Mouse (Mus musculus) splenic B cell, adult 2 months (primary cell): ENCODE results near the gene Miox.
A peak's percentile ranks its signal among the peaks of the same experiment; 100 is the strongest.

Source experiments
- DNase-seq: peaks from one replicate; pipeline ENCODE4 v3.0.0-alpha.2; 2011; ENCODE audit warnings: low read depth, low spot score
- H3K27me3 ChIP-seq: 2 replicates; pipeline ENCODE4 v1.6.1; 2012; ENCODE audit warnings: mild to moderate bottlenecking, low read length, moderate library complexity, mixed read lengths; ENCODE audit not compliant: control insufficient read depth, poor library complexity, insufficient read depth, severe bottlenecking
- H3K36me3 ChIP-seq: 2 replicates; pipeline ENCODE4 v1.6.1; 2012; ENCODE audit warnings: mild to moderate bottlenecking, low read length, moderate library complexity, mixed read lengths; ENCODE audit not compliant: control insufficient read depth, poor library complexity, insufficient read depth, severe bottlenecking

Gene Miox

DNA sequence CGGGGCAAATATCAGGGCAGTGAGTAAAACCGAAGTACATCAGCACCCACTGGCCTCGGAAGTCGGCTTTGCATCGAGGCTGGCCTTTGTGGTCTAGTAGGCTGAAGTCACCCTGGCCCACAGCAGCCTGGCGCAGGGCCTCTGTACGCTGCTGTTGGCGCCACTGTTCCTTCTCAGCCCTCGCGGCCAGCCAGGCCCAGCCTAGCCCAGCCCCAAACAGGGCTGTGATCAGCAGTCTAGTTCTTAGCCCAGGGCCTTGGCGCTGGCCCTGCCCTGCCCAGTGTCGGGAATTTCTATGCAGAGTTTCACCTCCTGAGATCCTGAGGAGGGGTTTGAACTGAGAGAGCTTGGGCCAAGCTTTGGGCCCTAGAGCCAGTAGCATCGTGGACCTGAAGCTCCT is 37.9 kb downstream of the Miox start:
- H3K36me3 ChIP-seq, result peaks cover 8% of the 10 kb centered on the region
- DNase-seq, result no peak
- H3K27me3 ChIP-seq, result no peaks in the 10 kb centered on the region

DNA sequence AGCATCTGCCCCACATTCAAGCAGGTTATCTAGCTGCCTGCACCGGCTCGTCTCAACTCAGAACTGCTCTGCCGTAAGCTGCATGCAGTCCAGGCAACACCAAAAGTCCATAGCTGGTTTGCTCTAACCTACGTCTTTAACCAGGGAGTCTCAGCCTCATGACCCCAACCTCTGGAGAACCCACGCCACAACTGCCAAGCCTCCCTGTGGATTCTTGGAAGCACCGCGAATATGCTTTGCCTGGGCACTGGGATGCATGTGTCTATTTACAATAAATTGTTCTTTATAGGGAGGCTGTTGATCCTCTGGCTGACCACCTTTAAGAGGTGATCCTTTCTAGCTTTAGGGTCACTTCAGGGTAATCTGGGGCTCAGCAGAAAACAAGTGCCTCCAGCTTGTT is 38.3 kb downstream of the Miox start:
- H3K36me3 ChIP-seq, result peaks cover 8% of the 10 kb centered on the region
- no peaks in the 10 kb centered on the region for H3K27me3 ChIP-seq
- DNase-seq, result no peak

DNA sequence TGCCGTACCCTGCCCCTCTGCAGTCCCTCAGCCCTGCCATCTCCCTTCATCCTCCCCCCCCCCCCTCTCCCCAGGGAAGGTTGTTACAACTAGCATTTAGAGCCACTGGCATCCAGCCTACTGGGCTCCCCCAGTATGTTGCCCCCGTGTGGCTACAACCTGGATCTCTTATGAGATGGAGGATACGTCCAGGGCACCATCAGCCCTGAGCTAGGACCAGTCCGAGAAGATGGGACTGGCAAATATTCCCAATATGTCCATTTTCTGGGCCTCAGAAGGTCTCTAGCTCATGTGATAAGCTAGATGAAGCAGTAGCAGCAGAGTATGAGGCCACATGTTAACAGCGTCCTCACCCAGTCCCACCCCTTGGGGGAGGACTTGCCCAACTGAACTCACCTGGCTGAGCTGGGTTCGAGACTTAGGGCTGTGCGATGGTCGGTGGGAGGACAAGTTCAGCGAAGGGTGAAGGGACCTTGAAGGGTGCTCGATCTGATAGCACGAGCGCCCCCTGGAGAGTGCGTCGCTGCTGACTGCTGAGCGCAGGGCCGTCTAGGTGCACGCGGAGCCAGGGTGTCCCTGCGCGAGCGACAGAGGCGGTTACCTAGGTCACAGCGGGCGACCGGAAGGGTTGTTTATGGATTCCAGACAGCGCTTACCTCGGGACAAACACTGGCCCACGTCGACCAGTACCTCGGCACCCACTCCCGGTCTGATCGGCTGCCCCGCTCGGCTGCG is 39.0 kb downstream of the Miox start:
- H3K36me3 ChIP-seq, result peaks cover 8% of the 10 kb centered on the region

DNA sequence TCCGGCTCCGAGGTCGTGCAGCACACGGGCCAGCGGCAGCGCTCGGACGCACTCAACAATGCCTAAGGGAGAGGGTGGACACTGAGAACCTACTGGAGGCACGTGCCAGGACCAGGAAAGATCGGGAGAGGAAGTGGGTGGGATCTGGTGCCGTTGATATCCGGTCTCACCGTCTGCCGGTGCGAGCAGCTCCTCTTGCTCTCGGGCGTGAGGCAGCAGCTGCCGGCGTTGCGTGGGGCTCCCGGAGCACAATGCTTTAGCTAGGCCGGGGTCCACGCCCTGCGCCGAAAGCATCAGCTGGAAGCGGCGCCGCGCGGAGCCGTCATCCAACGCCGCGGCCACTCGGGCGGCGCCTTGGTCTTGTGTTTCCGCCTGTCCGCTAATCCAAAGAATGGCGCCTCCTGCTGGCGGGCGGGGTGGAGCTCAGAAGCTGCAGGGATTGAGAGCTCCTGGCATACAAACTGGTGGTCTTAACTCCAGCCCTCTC is 39.6 kb downstream of the Miox start, which contains the start of gene Sco2:
Gene Sco2, minus strand, starts transcription at position 85 of the 487 bp plus-strand sequence.
- no peaks in the 10 kb centered on the region for H3K27me3 ChIP-seq
- H3K36me3 ChIP-seq, result peaks cover 8% of the 10 kb centered on the region
- peak; percentile 92 for DNase-seq

More for the DNA sequence above, 39.0 kb downstream of the Miox start:
- DNase-seq, result peak; percentile 94
- no peaks in the 10 kb centered on the region for H3K27me3 ChIP-seq

DNA sequence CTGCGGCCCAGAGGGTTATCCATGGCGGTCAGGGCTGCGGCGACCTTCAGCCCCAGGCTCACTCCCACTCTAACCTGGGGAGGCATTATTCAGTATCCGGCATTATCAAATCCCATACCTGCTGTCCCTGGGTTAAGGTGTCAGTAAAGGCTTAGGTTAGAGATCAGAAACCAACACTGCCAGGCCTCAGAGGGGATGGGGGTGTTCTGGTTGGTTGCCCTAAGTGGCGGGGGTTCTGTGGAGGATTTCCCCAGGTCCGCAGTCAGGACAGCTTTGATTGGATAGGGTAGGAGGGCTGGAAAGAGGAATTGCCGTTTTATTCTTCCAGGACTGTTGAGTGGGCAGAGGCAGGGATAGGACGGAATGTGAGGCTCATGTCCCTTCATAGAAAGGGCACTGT is 40.1 kb downstream of the Miox start:
- Histone ChIP-seq H3K36me3 (peaks cover 5% of the 10 kb centered on the region), H3K27me3 (no peaks in the 10 kb centered on the region)
- no peak for DNase-seq

DNA sequence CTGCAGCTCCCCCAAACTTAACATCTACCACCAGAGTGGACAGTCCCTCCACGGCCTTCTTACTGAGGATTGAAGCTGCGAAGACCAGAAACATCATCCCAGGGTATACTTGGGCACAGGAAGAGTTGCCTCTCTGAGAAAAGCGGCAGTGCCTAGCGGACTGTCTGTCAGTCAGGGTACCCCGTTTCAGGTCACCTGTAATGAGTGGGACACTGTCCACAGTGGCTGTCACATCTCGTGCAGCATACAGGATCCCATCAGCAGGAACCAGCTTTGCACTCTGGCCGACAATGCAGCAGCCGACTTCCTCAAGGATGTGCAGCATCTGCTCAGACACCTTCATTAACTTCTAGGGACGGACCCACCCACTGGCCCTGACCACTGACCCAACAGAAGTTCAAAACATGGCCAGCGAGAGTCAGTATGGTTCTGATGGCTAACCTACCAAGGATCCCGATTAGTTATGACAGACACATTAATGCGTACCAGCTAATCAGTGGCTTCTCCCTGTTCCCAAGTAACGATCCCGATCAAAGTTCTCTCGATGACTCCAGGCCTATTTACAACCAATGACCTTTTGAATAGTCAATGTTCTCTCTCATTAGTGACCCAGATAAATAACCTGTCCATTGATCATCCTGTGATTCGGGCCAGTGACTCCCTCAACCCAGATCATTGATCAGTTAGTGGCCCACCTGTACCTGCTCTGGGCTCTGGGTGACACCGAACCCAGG is 40.8 kb downstream of the Miox start:
- DNase-seq, result no peak
- H3K27me3 ChIP-seq, result no peaks in the 10 kb centered on the region
- peaks cover 2% of the 10 kb centered on the region; the same call in 1 of the 2 replicates for H3K36me3 ChIP-seq

DNA sequence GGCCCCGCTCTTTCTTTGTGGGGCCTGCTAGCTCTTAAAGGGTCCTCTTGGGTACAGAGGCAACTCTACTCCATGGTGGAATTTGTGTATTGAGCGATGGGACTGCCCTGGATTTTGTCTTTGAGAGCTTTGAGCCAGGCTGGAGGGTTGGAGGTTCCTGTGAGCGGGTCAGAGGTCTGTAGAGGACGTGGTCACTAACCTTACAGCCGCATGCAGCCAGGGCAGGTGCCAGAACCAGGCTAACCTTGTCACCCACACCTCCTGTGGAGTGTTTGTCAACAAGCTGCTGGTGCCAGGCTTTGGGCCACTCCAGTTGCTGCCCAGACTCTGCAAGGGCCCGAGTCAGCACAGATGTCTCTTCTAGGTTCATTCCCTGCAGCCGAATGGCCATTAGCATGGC is 41.8 kb downstream of the Miox start:
- no peak for DNase-seq
- H3K27me3 ChIP-seq, result no peaks in the 10 kb centered on the region

DNA sequence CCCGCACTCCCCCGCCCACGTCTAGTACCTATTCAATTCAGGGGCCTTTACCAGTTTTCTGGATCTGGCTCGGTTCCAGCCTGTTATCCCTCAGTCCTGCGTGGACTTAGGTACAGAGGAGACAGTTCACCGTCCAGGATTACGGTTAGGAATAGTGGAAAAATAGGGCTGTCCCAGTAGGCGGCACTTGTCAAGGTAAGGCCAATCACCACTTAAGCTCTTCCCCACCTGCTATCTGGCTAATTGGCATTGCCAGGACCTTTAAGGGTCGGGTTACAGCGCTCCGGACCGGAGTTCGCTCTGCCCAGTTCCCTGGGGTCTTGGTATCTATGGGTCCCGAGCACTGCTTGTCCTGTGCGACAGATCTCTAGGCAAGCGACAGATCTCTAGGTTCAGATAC is 42.8 kb downstream of the Miox start, which contains the start of gene Tymp:
Gene Tymp, minus strand, starts transcription at position 83 of the 400 bp plus-strand sequence.
- DNase-seq, result no peak
- no peaks in the 10 kb centered on the region for H3K27me3 ChIP-seq
- no peaks in the 10 kb centered on the region for H3K36me3 ChIP-seq

More for the DNA sequence above, 41.8 kb downstream of the Miox start:
- H3K36me3 ChIP-seq, result no peaks in the 10 kb centered on the region

DNA sequence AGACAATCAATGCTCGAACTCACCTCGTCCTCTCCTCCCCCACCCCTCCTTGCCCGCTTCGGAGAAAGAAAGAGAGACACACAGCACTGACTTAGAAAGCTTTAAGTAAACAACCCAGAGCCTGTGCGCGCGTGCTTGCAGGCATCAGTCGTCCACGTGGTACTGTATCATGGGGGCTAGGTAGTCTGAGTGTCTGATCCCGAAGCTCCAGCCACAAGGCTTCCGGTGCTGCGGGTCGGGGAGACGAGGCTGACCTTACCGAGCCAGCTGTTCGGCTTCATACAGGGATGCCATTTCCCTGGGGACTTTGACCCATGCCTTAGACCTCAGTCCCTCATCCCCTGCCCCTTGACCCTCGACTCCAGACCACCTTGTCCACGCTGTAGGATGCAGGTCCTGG is 43.2 kb downstream of the Miox start:
- Histone ChIP-seq H3K27me3 (no peaks in the 10 kb centered on the region), H3K36me3 (no peaks in the 10 kb centered on the region)
- no peak for DNase-seq

DNA sequence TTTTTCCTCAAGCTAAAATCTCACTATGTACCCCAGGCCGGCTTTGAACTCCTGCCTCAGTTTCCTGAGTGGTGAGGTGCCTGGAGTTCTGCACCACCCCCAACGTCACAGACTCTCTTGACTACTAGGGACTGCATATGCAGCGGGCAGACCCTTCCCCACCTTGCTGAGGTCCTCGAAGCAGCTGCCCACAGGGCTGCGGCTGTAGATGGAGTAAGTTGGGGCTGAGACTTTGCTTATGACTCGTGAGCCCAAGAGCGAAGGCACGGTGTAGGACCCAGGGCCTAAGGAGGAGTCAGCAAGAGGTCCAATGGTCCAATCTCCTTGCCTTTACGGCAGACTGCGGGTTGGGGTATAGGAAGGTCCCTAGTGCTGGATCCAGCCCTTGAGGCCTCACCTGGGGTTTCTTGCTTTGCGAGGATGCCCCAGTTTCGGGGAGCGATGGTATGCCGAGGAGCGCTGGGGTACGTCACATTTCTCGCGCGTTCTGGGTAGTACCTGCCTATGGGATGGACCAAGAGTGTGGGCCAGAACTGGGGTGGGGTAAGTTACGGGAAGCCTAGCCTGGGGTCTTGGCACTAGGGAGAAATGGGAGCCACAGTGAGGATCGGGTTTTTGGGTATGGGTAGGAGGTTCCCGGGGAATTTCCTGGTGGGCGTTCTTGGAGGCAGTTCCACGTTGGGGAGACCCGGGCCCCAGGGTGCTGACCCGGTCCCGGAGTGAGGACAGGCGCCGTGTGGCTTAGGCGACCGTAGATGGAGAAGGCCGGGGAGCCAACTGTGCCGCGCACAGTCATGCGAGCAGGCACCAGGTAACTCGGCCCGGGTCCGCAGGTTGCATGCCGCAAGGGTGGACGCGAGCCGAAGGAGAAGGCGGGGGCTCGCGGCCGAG is 44.0 kb downstream of the Miox start:
- Histone ChIP-seq H3K27me3 (no peaks in the 10 kb centered on the region), H3K36me3 (no peaks in the 10 kb centered on the region)
- no peak for DNase-seq

DNA sequence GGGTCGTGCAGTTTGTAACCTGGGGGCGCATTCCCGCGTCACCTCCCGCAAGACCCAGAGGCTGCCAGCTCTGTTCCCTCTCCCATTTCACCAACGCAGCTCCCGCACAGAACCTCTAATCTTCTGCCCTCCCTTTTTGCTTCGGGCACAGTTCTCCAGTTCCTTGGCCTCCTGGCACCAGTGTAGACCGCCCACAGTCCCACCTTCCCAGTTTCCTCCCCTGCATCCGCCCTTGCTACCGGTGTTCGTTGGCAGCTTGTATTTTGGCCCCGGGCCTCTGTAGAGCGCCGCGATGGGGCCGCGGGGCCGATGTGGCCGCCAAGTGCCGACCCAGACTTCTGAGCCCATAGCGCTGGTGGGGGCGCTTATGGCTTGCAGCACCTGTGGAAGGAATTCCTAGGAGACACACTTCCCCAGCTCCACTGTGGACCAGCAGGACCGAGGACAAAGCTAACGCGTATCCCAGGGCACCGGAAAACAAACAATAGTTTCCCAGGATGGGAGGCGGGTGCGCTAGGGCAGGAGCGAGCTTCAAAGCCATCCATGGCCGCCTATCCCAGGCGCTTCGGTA is 44.7 kb downstream of the Miox start, which contains the start of gene Odf3b:
Gene Odf3b, minus strand, starts transcription at position 452 of the 571 bp plus-strand sequence.
- Histone ChIP-seq H3K27me3 (no peaks in the 10 kb centered on the region), H3K36me3 (no peaks in the 10 kb centered on the region)
- DNase-seq, result no peak

DNA sequence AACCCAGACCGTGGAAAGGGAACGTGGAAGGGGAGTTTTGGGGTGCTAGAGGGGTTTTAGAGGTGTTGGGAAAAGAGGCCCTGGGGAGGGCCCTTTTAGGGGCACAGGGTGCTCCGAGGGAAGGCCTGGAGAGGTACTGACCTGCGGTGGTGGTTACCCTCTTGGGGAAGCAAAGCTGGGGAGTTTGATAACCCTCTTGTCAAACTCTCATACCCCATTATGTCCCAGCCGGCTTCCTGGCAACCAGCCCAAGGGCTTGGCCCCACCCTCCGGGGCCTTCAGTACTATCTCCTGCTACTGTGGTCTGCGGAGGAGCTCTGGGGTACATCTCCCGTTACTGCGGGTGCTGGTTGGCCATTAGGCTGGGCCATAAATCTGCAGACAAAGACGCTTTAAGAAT is 45.2 kb downstream of the Miox start:
- no peaks in the 10 kb centered on the region for H3K27me3 ChIP-seq
- DNase-seq, result no peak
- H3K36me3 ChIP-seq, result no peaks in the 10 kb centered on the region

DNA sequence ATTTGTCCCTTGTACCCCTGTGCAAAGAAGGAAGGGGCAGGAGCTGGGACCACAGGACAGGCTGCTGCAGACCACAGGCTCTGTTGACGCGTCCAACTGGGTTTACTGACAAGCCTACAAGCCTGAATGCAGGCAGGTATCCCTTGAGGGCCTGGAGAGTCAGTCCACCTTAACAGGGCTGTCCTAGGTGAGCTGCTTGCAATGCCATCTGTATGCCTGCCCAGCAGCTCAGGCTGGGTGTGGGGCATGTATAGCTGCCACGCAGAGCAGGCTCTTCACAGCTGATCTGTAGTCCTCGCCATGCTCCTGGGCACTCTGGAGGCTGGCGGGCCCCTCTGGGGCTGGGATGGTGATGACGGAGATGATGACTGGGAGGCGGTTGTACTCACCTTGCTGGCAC is 50.4 kb downstream of the Miox start, which contains the start of gene Klhdc7b:
Gene Klhdc7b, plus strand, starts transcription at position 301 of the 400 bp plus-strand sequence.
- Histone ChIP-seq H3K27me3 (no peaks in the 10 kb centered on the region), H3K36me3 (no peaks in the 10 kb centered on the region)
- no peak for DNase-seq
